Mouse (Mus musculus): ENCODE measurements around the gene Filip1. TPM values are rescaled to one million over a fixed set of nuclear protein-coding genes. Genes with fewer than 3 reads are reported as not detected.
"Not testable (repeated sequence)": the region's sequence is repeated elsewhere in the genome, so short reads cannot be mapped to it uniquely, and the experiment has no call there.

Gene Filip1
- total RNA-seq (2021) = 10 to 100 TPM; 73.8 to 75.7 TPM
- long read RNA-seq, experiment 1, full-length matches to known transcripts = 5 of 12 reads
- long read RNA-seq, experiment 1, partial matches to known transcripts = 4 of 12 reads
- long read RNA-seq, experiment 1, other reads (novel, unspliced or antisense) = 3 of 12 reads
- long read RNA-seq, experiment 2, full-length matches to known transcripts = 2 of 5 reads
- long read RNA-seq, experiment 2, partial matches to known transcripts = 1 of 5 reads
- long read RNA-seq, experiment 2, other reads (novel, unspliced or antisense) = 2 of 5 reads

DNA sequence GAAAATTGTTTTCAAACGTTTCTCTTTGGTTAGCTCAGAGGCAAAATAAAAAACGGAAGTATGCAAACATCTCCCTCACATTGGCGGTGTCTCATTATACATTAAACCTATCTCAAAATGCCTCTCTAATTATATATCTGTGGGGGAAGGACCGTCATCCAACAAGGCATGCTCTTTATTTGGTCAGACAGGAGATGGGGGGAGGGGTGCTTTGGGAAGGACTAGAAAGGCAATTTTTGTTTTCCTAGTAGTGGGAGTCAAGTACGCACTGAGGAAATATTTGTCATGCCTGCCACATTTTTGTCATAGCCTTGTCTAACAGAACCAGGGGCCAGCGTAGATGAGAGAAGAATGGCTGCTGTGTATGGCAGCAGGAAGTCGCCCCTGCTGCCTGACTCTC, at the start of gene Filip1:
TSS of gene Filip1 (minus strand) at position 101 of the 400 bp plus-strand sequence.
- intact Hi-C loops (cut with DNase I; ENCODE audit: low total_unique reads) = no loop called here
- DNase-seq = no peak

DNA sequence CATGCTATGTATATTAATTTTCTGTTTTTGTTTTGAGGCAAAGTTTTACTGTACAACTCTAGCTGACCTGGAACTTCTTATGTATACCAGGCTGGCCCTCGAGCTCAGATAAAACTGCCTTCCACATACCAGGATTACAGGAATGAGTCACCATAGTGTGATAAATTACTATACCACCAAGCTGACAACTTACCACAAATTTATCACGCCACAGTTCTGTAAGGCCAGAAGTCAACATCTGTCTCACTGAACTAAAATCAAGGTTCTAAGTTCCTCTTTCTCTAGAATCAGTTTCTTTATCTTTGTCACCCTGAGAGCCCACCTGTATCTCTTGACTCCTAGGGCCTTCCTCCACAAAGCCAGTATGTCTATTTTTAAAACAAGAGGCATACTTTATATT, 45.0 kb upstream of the Filip1 start:
- intact Hi-C loops (cut with DNase I; ENCODE audit: low total_unique reads) = no loop called here
- no peak for DNase-seq

GRCm38 (mm10) chr9:80052951-80053350, 40.3 kb upstream of the Filip1 start:
- intact Hi-C loops (cut with DNase I; ENCODE audit: low total_unique reads) = no loop called here
- DNase-seq = no peak

- intact Hi-C loops (cut with DNase I; ENCODE audit: low total_unique reads); DNase-seq: not testable (repeated sequence)
These were observed 36.6 kb upstream of the Filip1 start for GRCm38 (mm10) chr9:80049271-80049670.

DNA sequence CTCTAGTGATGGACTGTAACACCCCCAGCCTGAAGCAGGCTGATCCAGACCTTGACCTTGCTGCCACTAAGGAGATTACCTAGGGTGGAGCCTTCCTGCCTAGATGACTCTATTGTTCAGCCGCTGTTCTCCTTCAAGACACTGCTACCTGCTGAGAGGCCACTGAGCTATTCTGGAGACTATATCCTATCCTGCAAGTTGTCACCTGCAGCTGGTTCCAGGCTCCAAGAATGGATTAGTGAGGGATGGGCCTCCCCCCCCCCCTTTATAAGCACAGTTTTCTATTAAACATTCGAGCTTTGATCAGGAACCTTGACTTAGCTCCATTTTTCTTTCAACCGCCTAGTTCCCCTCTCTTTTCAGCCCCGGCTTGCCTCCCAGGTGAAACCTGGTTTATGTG, 31.6 kb upstream of the Filip1 start:
- intact Hi-C loops (cut with DNase I; ENCODE audit: low total_unique reads); DNase-seq: not testable (repeated sequence)

GRCm38 (mm10) chr9:80039296-80039815, 26.7 kb upstream of the Filip1 start:
- DNase-seq = no peak
- intact Hi-C loops (cut with DNase I; ENCODE audit: low total_unique reads) = no loop called here

DNA sequence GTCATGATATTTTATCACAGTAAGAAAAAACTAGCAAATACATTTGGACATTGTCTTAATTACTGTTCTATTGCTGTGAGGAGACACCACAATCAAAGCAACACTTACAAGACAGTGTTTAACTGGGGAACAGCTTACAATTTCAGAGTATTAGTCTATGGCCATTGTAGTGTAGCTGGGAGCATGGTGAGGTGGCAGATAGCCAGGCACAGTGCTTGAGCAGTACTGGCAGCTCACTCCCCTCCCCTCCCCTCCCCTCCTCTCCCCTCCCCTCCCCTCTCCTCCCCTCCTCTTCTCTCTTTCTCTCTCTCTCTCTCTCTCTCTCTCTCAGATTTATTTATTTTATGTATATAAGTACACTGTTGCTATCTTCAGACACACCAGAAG, 25.3 kb upstream of the Filip1 start:
- intact Hi-C loops (cut with DNase I; ENCODE audit: low total_unique reads) = no loop called here
- DNase-seq = no peak

DNA sequence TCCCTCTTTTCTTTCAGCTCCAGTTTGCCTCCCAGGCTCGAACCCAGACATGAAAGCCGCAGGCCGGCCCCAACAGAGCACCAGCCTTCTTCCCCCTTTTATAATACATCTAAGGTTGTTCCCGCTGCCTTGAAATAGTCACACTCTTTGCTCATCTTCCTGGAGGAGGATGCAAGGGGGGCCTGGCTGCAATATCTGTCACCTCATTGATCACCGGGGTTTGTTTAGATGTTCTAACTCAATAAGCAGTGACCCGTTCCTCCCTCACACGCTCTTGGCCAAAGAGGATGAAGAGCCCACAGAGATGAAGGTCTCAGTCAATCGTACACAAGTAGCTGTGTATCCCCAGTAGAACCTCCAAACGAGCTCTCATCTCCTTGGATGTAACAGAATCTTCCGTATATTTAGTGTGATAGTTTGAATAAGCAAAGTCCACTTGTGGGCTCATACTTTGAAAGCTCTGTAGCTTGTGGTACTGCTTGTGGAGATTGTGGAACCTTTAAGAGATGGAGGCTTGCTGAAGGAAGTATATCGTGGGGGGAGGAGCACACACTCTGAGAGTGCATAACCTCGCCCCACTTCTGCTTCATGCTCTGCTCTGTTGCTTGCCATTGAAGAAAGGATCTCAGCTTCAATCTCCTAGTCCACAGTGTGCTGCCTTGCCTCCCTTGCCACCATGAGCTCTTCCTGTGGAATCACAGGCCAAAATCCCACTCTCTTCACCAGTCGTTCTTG, 24.8 kb upstream of the Filip1 start:
- no peak for DNase-seq
- intact Hi-C loops (cut with DNase I; ENCODE audit: low total_unique reads) = no loop called here

DNA sequence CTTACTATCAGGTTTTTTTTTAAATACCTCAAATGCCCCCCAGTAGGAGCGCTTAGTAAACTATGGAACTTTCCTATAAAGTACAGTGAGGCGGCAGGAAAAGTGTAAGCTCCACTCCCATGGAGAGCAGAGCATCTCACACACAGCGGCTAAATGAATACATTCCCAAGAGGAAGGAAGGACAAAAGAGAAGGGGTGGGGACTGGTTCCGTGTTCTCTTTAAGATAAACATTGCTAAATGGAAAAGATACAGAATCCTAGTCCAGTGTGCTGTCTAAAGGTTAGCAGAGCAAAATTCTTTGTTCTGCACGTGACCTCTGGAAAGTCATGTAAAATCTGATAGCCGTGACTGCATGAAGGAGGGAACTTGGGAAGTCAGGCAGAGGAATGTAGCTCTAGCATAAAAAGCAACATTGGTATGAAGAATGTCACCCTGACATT, 13.9 kb upstream of the Filip1 start:
- intact Hi-C loops (cut with DNase I; ENCODE audit: low total_unique reads) = no loop called here
- DNase-seq = no peak

DNA sequence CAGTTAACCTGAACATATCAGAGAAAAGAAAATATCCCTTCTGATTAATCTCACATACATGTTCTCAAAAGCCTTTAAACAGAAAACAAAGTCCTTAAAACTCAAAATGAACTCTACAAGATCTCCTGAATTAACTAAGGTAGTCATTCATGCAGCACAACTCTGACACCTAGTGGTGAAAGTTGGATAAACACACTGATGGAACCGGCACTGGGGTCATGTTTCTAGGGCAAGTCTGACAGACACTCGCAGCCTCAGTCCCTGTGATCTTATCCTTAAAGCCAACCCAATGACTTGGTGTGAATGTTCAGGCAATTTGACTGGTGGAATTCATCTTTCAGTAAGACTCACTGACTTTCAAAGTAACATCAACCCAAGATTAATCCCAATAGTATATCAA, 13.4 kb upstream of the Filip1 start:
- intact Hi-C loops (cut with DNase I; ENCODE audit: low total_unique reads) = no loop called here
- peak; percentile 42 for DNase-seq

DNA sequence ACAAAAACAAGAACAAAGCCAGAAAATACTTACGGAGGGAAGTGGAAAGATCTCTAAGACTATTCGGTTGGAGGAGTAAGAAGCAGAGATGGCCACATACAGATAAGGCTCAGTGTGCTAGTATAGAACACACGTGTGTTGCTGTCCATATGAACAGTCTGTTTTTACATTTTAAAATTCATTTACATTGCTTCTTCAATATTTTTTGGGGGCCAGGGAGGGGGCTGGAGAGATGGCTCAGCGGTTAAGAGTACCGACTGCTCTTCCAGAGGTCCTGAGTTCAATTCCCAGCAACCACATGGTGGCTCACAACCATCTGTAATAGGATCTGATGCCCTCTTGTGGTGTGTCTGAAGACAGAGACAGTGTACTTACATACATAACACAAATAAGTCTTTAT, 12.7 kb upstream of the Filip1 start:
- intact Hi-C loops (cut with DNase I; ENCODE audit: low total_unique reads); DNase-seq: not testable (repeated sequence)

DNA sequence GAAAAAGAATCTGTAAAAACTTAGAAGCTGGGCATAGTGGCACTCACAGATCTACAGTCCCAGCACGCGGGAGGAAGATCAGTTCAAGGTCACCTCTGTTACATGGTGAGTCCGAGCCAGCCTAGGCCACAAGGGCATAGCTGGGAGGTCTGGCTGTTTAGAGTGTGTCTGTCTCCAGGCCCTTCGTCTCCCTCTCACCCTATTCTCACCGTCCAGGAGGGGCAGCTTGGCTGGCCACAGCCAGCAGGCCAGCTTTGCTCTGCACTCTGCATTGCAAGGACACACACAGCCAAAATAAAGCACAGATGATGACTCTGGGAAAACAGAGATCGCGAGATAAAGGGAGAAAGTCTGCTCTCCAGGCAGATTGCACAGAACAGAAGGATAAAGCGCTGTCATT, 10.2 kb upstream of the Filip1 start:
- no peak for DNase-seq
- intact Hi-C loops (cut with DNase I; ENCODE audit: low total_unique reads) = no loop called here

DNA sequence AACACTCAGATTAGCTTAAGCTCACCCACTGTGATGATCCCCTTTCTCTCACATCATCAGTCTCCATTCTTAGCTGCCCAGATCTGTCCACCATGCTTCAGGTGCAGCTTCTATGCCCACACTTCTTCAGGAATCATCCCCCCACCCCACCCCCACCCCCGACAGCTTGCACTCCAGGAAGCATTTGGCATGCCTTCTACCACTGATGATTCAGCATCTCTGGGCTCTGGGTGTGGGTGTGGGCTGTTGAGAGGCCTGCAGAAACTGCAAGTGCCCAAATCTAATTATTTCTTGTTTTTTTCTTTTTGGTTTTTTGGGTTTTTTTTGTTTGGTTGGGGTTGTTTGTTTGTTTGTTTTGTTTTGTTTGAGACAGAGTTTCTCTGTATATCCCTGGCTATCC, 9.0 kb upstream of the Filip1 start:
- intact Hi-C loops (cut with DNase I; ENCODE audit: low total_unique reads) = no loop called here
- DNase-seq = no peak

DNA sequence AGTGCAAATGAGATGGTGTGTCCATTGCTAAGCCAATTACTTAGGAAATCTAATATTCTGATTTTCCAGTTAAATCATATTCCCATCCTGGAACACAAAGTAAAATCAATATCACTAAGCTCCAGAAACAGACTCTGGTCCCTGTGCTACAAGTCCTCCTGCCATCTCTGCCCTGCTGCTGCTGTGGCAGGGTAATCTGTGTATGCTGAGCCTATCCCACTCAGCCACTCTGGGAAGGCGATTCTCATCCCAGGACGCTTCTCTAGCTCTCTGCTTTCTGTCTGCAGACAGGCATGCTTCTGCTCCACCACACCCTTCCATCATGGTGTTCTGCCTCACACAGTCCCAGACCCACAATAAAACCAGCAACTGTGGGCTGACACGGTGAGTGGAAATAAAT, 7.8 kb upstream of the Filip1 start:
- DNase-seq = no peak
- intact Hi-C loops (cut with DNase I; ENCODE audit: low total_unique reads) = no loop called here

DNA sequence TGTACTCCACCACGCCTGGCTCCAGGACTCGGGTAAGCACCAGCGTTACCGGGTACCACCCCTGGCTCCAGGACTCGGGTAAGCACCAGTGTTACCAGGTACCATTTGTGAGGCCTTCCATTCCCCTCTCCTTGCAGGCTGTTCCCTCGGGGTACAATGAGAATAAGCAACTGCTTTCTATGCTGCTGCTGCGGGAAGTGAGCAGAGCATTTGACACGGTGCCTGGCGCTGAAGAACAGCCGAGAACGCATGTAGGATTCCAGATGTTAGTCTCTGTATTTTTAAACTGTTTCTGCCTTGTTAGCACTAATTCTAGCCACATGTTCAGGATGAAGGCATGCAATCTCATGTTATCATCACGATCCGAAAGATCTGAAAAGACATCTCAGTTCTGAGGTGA, 635 bp downstream of the Filip1 start:
- intact Hi-C loops (cut with DNase I; ENCODE audit: low total_unique reads) = no loop called here
- no peak for DNase-seq

GRCm38 (mm10) chr9:80002394-80003188, 10.1 kb downstream of the Filip1 start:
- peak; percentile 73 for DNase-seq
- intact Hi-C loops (cut with DNase I; ENCODE audit: low total_unique reads) = loop anchor here (1.0 kb wide), 1 partner anchor 193 kb away; no protein-coding TSS in a partner anchor

DNA sequence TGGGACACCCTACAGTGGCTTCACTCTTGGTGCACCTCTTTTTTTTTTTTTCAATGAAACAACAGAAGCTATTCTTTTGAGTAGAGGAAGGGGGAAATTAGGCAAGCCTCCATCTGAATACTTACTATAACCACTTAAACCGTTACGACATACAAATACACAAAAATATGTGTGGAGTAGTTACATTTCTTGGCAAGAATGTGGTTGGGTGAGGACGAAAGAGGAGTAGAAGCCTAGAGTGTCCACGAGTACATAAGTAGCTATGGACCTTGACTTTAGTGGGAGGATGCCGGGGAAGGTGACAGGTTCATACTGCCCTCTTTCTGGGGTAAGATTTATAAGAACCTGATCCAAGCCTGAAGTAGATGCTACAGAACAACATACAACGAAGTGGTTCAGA, 15.4 kb downstream of the Filip1 start:
- no peak for DNase-seq

DNA sequence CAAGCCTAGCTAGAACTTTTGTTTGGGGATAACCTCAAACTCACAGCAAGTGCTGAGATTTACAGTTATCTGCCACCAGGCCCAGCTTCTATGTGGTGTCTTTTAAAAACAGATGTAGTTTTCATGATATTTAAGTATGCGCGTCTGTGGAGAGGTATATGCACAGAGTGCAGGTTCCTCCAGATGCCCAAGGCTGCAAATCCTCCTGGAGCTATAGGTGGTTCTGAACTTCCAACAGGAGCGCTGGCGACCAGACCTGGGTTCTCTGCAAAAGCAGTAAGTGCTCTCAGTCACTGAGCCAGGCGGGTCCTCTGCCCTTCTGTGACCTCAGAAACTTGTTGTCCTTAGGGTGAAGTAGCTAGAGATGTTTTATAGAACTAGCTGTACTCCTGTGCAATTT, 18.4 kb downstream of the Filip1 start:
- intact Hi-C loops (cut with DNase I; ENCODE audit: low total_unique reads) = no loop called here
- no peak for DNase-seq

More for the DNA sequence above, 15.4 kb downstream of the Filip1 start:
- intact Hi-C loops (cut with DNase I; ENCODE audit: low total_unique reads) = no loop called here

- DNase-seq = no peak
- intact Hi-C loops (cut with DNase I; ENCODE audit: low total_unique reads) = no loop called here
These were observed 19.6 kb downstream of the Filip1 start for GRCm38 (mm10) chr9:79993066-79993465.

GRCm38 (mm10) chr9:79990456-79991017, 22.1 kb downstream of the Filip1 start:
- no peak for DNase-seq
- intact Hi-C loops (cut with DNase I; ENCODE audit: low total_unique reads) = no loop called here

Data from gastrocnemius, postnatal 14 days (tissue).